Mouse (Mus musculus): Measurements from ENCODE around the gene Apopt1.
"Not testable (repeated sequence)": the region's sequence is repeated elsewhere in the genome, so short reads cannot be mapped to it uniquely, and the experiment has no call there.

Gene Apopt1

GRCm38 (mm10) chr12:111705186-111705973, 7.7 kb upstream of the Apopt1 start:
- no peak for DNase-seq (ENCODE audit: extremely low spot score, low spot score)

- no peak for DNase-seq (ENCODE audit: extremely low spot score, low spot score)
These were observed 4.9 kb upstream of the Apopt1 start for GRCm38 (mm10) chr12:111708181-111708580.

GRCm38 (mm10) chr12:111710091-111710490, 3.0 kb upstream of the Apopt1 start:
- no peak for DNase-seq (ENCODE audit: extremely low spot score, low spot score)

- peak; percentile 55 for DNase-seq (ENCODE audit: extremely low spot score, low spot score)
These were observed 585 bp upstream of the Apopt1 start for GRCm38 (mm10) chr12:111712476-111712875.

GRCm38 (mm10) chr12:111713880-111714279, 819 bp downstream of the Apopt1 start:
- DNase-seq (ENCODE audit: extremely low spot score, low spot score): not testable (repeated sequence)

GRCm38 (mm10) chr12:111716505-111716904, 3.4 kb downstream of the Apopt1 start:
- DNase-seq (ENCODE audit: extremely low spot score, low spot score): no peak

GRCm38 (mm10) chr12:111718656-111719055, 5.6 kb downstream of the Apopt1 start:
- DNase-seq (ENCODE audit: extremely low spot score, low spot score): no peak

GRCm38 (mm10) chr12:111720222-111720621, 7.2 kb downstream of the Apopt1 start:
- DNase-seq (ENCODE audit: extremely low spot score, low spot score): no peak

GRCm38 (mm10) chr12:111722654-111723053, 9.6 kb downstream of the Apopt1 start:
- DNase-seq (ENCODE audit: extremely low spot score, low spot score): no peak

- DNase-seq (ENCODE audit: extremely low spot score, low spot score): no peak
These were observed 11.7 kb downstream of the Apopt1 start for GRCm38 (mm10) chr12:111724638-111725337.

GRCm38 (mm10) chr12:111725338-111726121, 12.5 kb downstream of the Apopt1 start:
- DNase-seq (ENCODE audit: extremely low spot score, low spot score): no peak

- no peak for DNase-seq (ENCODE audit: extremely low spot score, low spot score)
These were observed 13.0 kb downstream of the Apopt1 start for GRCm38 (mm10) chr12:111726122-111726463.

- no peak for DNase-seq (ENCODE audit: extremely low spot score, low spot score)
These were observed 14.9 kb downstream of the Apopt1 start for GRCm38 (mm10) chr12:111727956-111728355.

GRCm38 (mm10) chr12:111731822-111732807, 19.1 kb downstream of the Apopt1 start:
- DNase-seq (ENCODE audit: extremely low spot score, low spot score): peak; percentile 86

- no peak for DNase-seq (ENCODE audit: extremely low spot score, low spot score)
These were observed 19.9 kb downstream of the Apopt1 start for GRCm38 (mm10) chr12:111732921-111733320.

GRCm38 (mm10) chr12:111734912-111735311, 21.9 kb downstream of the Apopt1 start:
- DNase-seq (ENCODE audit: extremely low spot score, low spot score): no peak

- not testable (repeated sequence) for DNase-seq (ENCODE audit: extremely low spot score, low spot score)
These were observed 23.6 kb downstream of the Apopt1 start for GRCm38 (mm10) chr12:111736676-111737075.

GRCm38 (mm10) chr12:111737370-111737769, 24.3 kb downstream of the Apopt1 start:
- no peak for DNase-seq (ENCODE audit: extremely low spot score, low spot score)

GRCm38 (mm10) chr12:111738754-111739153, 25.7 kb downstream of the Apopt1 start:
- peak; percentile 65 for DNase-seq (ENCODE audit: extremely low spot score, low spot score)

GRCm38 (mm10) chr12:111741338-111741737, 28.3 kb downstream of the Apopt1 start:
- no peak for DNase-seq (ENCODE audit: extremely low spot score, low spot score)

GRCm38 (mm10) chr12:111743419-111743818, 30.4 kb downstream of the Apopt1 start:
- DNase-seq (ENCODE audit: extremely low spot score, low spot score): no peak

All from neural tube, embryonic 10.5 days (tissue).